Mouse (Mus musculus) MEL (cell line): ENCODE results near the gene Uvssa.

Source experiments
- CHD1 ChIP-seq: IDR thresholded peaks from 2 replicates; pipeline ENCODE4 v1.6.1; 2012; ENCODE audit warnings: low read depth, mild to moderate bottlenecking, inconsistent platforms, low read length, improper control_type of control experiment
- CHD2 ChIP-seq: IDR thresholded peaks from 2 replicates; pipeline ENCODE4 v1.6.1; 2011; ENCODE audit warnings: low read length, improper control_type of control experiment
- CTCF ChIP-seq, 3 experiments: IDR thresholded peaks in 2 of 3; conservative IDR thresholded peaks in 1 of 3; 2 replicates each; pipeline ENCODE4 v1.5.1; 2011 to 2012; ENCODE audit warnings: low read length in 3 of 3, low read depth in 2 of 3, mild to moderate bottlenecking in 2 of 3, improper control_type of control experiment in 1 of 3, inconsistent platforms in 1 of 3, mixed read lengths in 1 of 3, moderate library complexity in 1 of 3; ENCODE audit not compliant: control insufficient read depth in 1 of 3, insufficient read depth in 1 of 3, poor library complexity in 1 of 3, severe bottlenecking in 1 of 3
- EP300 ChIP-seq, 2 experiments: IDR thresholded peaks; 2 replicates each; pipeline ENCODE4 v1.6.1; 2011; ENCODE audit warnings: improper control_type of control experiment in 2 of 2, low read length in 2 of 2, low read depth in 1 of 2, mild to moderate bottlenecking in 1 of 2
- GABPA ChIP-seq: IDR thresholded peaks from 2 replicates; pipeline ENCODE4 v1.6.1; 2012; ENCODE audit warnings: low read depth, mild to moderate bottlenecking, inconsistent platforms, low read length, improper control_type of control experiment, moderate library complexity
- GATA1 ChIP-seq: IDR thresholded peaks from 2 replicates; pipeline ENCODE4 v1.6.1; 2011; ENCODE audit warnings: low read depth, low read length, improper control_type of control experiment
- POLR2A ChIP-seq, 2 experiments: IDR thresholded peaks; 2 replicates each; pipeline ENCODE4 v1.6.1; 2011 to 2012; ENCODE audit warnings: low read length in 2 of 2, mild to moderate bottlenecking in 2 of 2, control low read depth in 1 of 2, improper control_type of control experiment in 1 of 2, low read depth in 1 of 2, moderate library complexity in 1 of 2; ENCODE audit not compliant: control insufficient read depth in 1 of 2, insufficient read depth in 1 of 2, poor library complexity in 1 of 2

- TF ChIP-seq GABPA (no peak), CTCF (IDR thresholded peaks at IDR 0.05 in 2 of 3, conservative IDR thresholded peaks at IDR 0.05 in 1 of 3; ENCODE audit: control insufficient read depth in 1 of 3, insufficient read depth in 1 of 3, low read depth in 2 of 3, low read length in 3 of 3, poor library complexity in 1 of 3, severe bottlenecking in 1 of 3) (no peak), POLR2A (IDR thresholded peaks at IDR 0.05; ENCODE audit: control insufficient read depth in 1 of 2, insufficient read depth in 1 of 2, low read depth in 1 of 2, low read length in 2 of 2, poor library complexity in 1 of 2) (no peak), CHD1 (no peak), CHD2 (no peak), GATA1 (no peak), EP300 (IDR thresholded peaks at IDR 0.05; ENCODE audit: low read depth in 1 of 2, low read length in 2 of 2) (no peak)
These were observed 86.0 kb downstream of the Uvssa start for GRCm38 (mm10) chr5:33464390-33464789.
